Mouse (Mus musculus) ES-E14 (cell line): ENCODE data around the gene Gm45261. TPM values are rescaled to one million over a fixed set of nuclear protein-coding genes. Genes with fewer than 3 reads are reported as not detected.

Source experiments
- DNase-seq: peaks from one replicate; pipeline ENCODE4 v3.0.0-alpha.2; 2013; ENCODE audit warnings: low read depth, low spot score
- H3K27ac ChIP-seq: 2 replicates; pipeline ENCODE4 v1.5.1; 2012; ENCODE audit warnings: low read depth, mild to moderate bottlenecking, low read length, moderate library complexity, mixed read lengths; ENCODE audit not compliant: poor library complexity, insufficient read depth, severe bottlenecking
- H3K36me3 ChIP-seq: 2 replicates; pipeline ENCODE4 v1.6.1; 2012; ENCODE audit warnings: mild to moderate bottlenecking, low read length, moderate library complexity, mixed read lengths; ENCODE audit not compliant: control insufficient read depth, poor library complexity, insufficient read depth, severe bottlenecking
- H3K4me1 ChIP-seq, 2 experiments: fragments of 150-350 bp in 1 of 2; sonication (generic) in 1 of 2; 2 replicates each; pipeline ENCODE4 v1.6.1; 2012; ENCODE audit warnings: low read length in 2 of 2, mild to moderate bottlenecking in 1 of 2, mixed read lengths in 1 of 2; ENCODE audit not compliant: control insufficient read depth in 2 of 2, insufficient read depth in 2 of 2, poor library complexity in 1 of 2
- H3K4me3 ChIP-seq, 2 experiments: fragments of 150-350 bp in 1 of 2; sonication (generic) in 1 of 2; 2 replicates each; pipeline ENCODE4 v1.5.1; 2012; ENCODE audit warnings: low read length in 2 of 2, low read depth in 1 of 2, mild to moderate bottlenecking in 1 of 2, mixed read lengths in 1 of 2; ENCODE audit not compliant: insufficient read depth in 1 of 2, poor library complexity in 1 of 2, severe bottlenecking in 1 of 2
- H3K9ac ChIP-seq: 2 replicates; pipeline ENCODE4 v1.6.1; 2012; ENCODE audit warnings: low read depth, mild to moderate bottlenecking, low read length, mixed read lengths; ENCODE audit not compliant: poor library complexity, insufficient read depth, severe bottlenecking
- H3K9me3 ChIP-seq: fragments of 150-350 bp; sonication (generic); 2 replicates; pipeline ENCODE4 v1.6.1; 2012; ENCODE audit warnings: low read depth, mild to moderate bottlenecking, low read length; ENCODE audit not compliant: control insufficient read depth, insufficient read depth
- CHD2 ChIP-seq: IDR thresholded peaks from 2 replicates; pipeline ENCODE4 v1.6.1; 2014; ENCODE audit warnings: mild to moderate bottlenecking, low read depth, low read length, inconsistent platforms
- HCFC1 ChIP-seq: IDR thresholded peaks from 2 replicates; pipeline ENCODE4 v1.6.1; 2012; ENCODE audit warnings: low read length, inconsistent platforms, borderline replicate concordance; ENCODE audit not compliant: insufficient read depth
- MAFK ChIP-seq: IDR thresholded peaks from 2 replicates; pipeline ENCODE4 v1.6.1; 2014; ENCODE audit warnings: mild to moderate bottlenecking, low read depth, low read length, inconsistent platforms; ENCODE audit not compliant: insufficient read depth
- ZC3H11A ChIP-seq: IDR thresholded peaks from 2 replicates; pipeline ENCODE4 v1.6.1; 2012; ENCODE audit warnings: low read depth, mild to moderate bottlenecking, inconsistent platforms, low read length, borderline replicate concordance
- ZNF384 ChIP-seq: IDR thresholded peaks from 2 replicates; pipeline ENCODE4 v1.6.1; 2012; ENCODE audit warnings: low read depth, low read length, inconsistent platforms
- in situ Hi-C, 2 experiments: fragments of 600-800 bp; cut with MboI; formaldehyde crosslinking; loops; one replicate each; pipeline ENCODE4 v1.15.1; 2025; ENCODE audit warnings: low sequenced_read_pairs in 2 of 2, inconsistent platforms in 1 of 2; ENCODE audit not compliant: unreplicated experiment in 2 of 2
- total RNA-seq: library from RNA; depleted of rRNA; stranded (reverse); fragments of 300-350 nt; gene quantifications from 2 replicates; pipeline ENCODE4 v1.2.3, GENCODE M21; 2012

The Gm45261 gene
- total RNA-seq, 1 experiment = not detected

- in situ Hi-C loops = no loop called here
These were observed 22.7 kb downstream of the Gm45261 start for GRCm38 (mm10) chr1:80438506-80438905.

DNA sequence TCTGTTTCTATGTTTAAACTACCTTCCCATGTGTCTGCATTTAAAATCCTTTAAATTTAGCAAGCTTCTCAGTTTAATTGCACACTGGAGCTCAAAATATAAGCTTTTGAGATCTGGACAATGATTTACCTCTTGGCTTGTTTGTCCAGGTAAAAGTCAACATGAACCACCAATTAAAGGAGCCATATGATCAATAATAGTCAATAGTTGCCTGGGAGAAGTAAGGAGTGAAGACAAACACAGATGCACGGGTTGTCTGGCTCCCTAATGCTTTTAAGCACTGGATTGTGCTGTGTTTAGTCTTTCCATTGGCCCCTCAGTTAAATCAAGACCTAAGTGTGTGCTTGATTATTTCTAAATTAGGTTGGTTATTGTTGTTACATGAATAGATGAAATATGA is 33.3 kb downstream of the Gm45261 start:
- no peak overlapping the region for H3K9ac ChIP-seq
- no peak for DNase-seq
- in situ Hi-C loops = no loop called here
- H3K4me3 ChIP-seq = no peak overlapping the region
- TF ChIP-seq CHD2 = no peak
- no peak for TF ChIP-seq HCFC1
- no peak for TF ChIP-seq MAFK
- no peak for TF ChIP-seq ZNF384
- TF ChIP-seq ZC3H11A = no peak
- no peaks in the 10 kb centered on the region for H3K36me3 ChIP-seq
- H3K4me1 ChIP-seq = no peaks in the 10 kb centered on the region
- no peaks in the 10 kb centered on the region for H3K9me3 ChIP-seq
- H3K27ac ChIP-seq = no peak overlapping the region

More at GRCm38 (mm10) chr1:80438506-80438905, 22.7 kb downstream of the Gm45261 start:
- no peaks in the 10 kb centered on the region for H3K9me3 ChIP-seq
- H3K36me3 ChIP-seq = no peaks in the 10 kb centered on the region
- H3K9ac ChIP-seq = no peak overlapping the region
- no peak overlapping the region for H3K27ac ChIP-seq
- TF ChIP-seq ZC3H11A (no peak), HCFC1 (no peak), MAFK (no peak), CHD2 (no peak), ZNF384 (no peak)
- no peaks in the 10 kb centered on the region for H3K4me1 ChIP-seq
- no peak overlapping the region for H3K4me3 ChIP-seq
- DNase-seq = no peak

- no peak for TF ChIP-seq MAFK
- no peak for TF ChIP-seq ZC3H11A
- TF ChIP-seq ZNF384 = no peak
- TF ChIP-seq CHD2 = no peak
- no peak for TF ChIP-seq HCFC1
- no peaks in the 10 kb centered on the region for H3K9me3 ChIP-seq
- DNase-seq = no peak
- in situ Hi-C loops = no loop called here
- H3K4me3 ChIP-seq = no peak overlapping the region
- H3K27ac ChIP-seq = no peak overlapping the region
- H3K36me3 ChIP-seq = no peaks in the 10 kb centered on the region
- H3K9ac ChIP-seq = no peak overlapping the region
- H3K4me1 ChIP-seq = no peaks in the 10 kb centered on the region
These were observed 33.8 kb downstream of the Gm45261 start for GRCm38 (mm10) chr1:80427425-80427824.

DNA sequence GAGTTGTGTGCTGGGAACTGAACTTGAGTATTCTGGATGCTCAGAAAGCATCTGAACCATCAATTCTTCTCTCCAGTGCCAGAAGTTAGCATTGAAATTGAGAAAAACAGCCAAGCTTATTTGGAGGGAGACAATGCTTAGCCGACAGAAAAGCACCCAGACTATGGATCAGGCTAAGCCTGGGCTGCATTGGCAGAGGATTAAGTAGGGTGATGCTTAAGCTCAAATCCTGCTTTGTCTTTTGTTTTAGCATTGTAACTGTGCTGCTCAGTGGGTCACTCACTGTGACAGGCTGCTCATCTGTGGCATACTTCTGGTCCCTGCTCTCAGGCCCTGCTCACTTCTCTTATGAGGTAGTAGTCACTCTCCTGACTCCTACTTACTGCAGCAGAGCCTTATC is 36.6 kb downstream of the Gm45261 start:
- Histone ChIP-seq H3K4me1 (no peaks in the 10 kb centered on the region), H3K27ac (no peak overlapping the region), H3K4me3 (no peak overlapping the region), H3K36me3 (no peaks in the 10 kb centered on the region), H3K9ac (no peak overlapping the region), H3K9me3 (no peaks in the 10 kb centered on the region)
- no peak for DNase-seq
- in situ Hi-C loops = loop anchor here in 1 of 2 experiments (25.0 kb wide), 1 partner anchor 237 kb away; no protein-coding TSS in a partner anchor
- TF ChIP-seq HCFC1 = no peak
- no peak for TF ChIP-seq ZC3H11A
- no peak for TF ChIP-seq ZNF384
- no peak for TF ChIP-seq CHD2
- TF ChIP-seq MAFK = no peak

GRCm38 (mm10) chr1:80418321-80419045 is 42.8 kb downstream of the Gm45261 start:
- in situ Hi-C loops = loop anchor here (10.0 to 25.0 kb wide), 2 partner anchors 231 to 244 kb away; no protein-coding TSS in a partner anchor
- Histone ChIP-seq H3K9ac (no peak overlapping the region), H3K4me3 (no peak overlapping the region), H3K9me3 (no peaks in the 10 kb centered on the region), H3K4me1 (no peaks in the 10 kb centered on the region), H3K36me3 (no peaks in the 10 kb centered on the region), H3K27ac (no peak overlapping the region)
- no peak for DNase-seq
- TF ChIP-seq CHD2 (no peak), ZNF384 (no peak), MAFK (no peak), HCFC1 (no peak), ZC3H11A (no peak)
